Mouse (Mus musculus): ENCODE results near the gene Tmem269. TPM values are rescaled to one million over a fixed set of nuclear protein-coding genes. Genes with fewer than 3 reads are reported as not detected.

Tmem269 gene
- total RNA-seq, 2 experiments from 2014 or later: 2.5 TPM; not detected in 1

DNA sequence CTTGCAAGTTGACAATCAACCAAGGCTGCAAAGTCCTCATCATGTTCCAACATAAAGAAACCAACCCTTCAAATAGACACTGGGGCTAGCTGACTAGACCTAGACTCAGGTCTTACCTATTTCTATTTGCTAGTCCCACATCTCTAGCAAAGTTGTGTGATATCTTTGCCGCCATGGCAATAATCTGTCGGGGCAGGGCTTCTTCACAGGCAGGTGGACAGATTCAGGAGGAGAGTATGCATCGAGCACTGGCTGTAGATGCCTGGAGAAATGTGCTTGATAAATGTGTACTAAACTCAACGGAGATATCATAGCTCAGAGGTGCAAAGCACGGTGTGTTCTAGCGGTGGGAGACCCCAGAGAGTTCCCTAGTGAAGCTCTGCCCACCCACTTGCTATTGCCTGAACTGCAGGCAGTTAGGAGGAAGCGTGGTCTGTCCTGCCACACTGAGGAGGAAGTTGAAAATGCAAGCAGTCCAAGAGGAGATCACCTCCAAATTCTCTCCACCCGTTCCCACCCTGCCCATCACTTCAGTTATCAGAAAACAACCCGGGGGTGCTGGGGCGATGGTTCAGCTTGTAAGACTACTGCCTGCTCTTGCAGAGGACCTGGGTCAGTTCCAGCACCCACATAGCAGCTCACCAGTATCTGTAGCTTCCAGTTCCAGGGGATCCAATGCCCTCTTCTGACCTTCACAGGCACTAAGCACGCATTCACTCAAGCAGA lies 29.8 kb downstream of the Tmem269 start:
- ATAC-seq (replicated peaks; ENCODE audit: low FRiP score, poor library complexity, severe bottlenecking): peak; percentile 52

DNA sequence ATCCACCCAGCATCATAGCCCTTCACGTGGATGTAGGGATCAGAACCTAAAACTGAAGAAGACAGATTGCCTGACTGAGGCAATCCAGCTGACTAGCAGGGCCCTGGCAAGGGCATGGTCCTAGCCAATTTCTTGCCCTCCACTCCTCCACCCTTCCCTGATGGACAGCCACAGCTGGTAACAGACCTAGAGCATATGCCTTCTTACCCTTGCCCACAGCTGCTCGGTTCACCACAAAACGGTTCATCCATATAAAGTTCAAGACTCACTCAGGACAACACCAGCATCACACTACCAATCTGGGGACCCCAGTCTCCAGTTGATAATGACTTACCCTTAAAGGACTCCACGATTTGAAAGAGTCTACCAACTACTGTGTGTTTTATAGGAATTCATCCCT lies 32.2 kb downstream of the Tmem269 start:
- no peak for ATAC-seq (replicated peaks; ENCODE audit: low FRiP score, poor library complexity, severe bottlenecking)

DNA sequence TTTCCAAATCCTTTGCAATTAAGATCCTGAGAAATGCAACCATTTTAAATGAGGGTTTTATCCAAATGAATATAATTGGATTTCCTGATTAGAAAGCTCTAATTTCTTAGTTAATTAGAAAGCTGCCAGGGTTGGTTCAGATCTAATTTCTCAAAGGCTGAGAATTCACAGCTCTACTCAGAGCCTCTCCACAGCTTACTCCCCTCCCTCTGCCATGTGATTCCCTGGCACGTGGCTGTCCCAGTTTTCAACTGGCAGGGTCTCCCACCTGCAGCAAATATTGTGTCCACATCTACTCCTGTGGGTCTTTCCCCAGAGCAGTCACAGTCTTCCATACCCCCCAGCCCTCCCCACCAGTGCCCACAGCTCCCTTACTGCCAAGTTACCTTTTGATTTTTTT lies 34.5 kb downstream of the Tmem269 start:
- ATAC-seq (replicated peaks; ENCODE audit: low FRiP score, poor library complexity, severe bottlenecking): no peak

DNA sequence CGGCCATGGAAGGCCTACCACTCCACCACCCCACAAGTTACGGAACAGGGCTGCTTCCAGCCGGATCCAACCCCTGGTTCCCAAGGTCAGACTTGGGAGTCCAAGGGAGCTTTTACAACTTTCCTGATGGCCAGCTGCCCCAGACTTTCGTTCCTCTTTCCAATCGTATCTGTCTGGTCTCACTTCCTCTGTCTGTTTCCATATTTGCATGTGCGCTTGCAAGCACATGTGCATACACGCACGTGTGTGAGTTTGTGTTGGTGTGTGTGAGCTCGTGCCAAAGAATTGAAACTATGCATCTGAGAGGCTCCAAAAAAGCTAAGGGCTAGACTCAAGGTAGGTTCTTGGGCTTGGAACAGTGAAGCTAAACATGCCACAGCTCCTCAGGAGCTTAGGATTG lies 36.6 kb downstream of the Tmem269 start:
- ATAC-seq (replicated peaks; ENCODE audit: low FRiP score, poor library complexity, severe bottlenecking): no peak

DNA sequence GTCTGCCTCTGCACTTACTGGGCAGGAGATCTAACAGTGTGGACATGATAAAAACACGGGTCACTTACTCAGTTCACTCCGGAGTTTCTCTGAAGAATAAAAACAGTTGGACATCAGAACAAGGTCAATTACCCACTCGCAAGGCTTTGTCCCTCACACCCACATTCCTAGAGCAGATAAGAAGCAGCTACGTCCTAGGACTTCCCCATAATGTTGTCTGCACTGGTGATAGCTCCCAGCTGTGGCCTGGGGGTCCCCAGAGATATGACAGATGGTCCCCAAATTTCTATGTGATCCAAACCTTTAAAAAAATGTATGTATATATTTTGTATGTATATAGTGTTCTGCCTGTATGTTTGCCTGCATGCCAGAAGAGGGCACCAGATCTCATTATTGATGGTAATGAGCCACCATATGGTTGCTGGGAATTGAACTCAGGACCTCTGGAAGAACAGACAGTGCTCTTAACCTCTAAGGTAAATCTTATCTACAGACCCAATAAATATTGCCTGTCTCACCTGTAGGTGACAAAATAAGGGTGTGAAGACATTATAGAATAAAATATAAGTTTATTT lies 37.8 kb downstream of the Tmem269 start:
- ATAC-seq (replicated peaks; ENCODE audit: low FRiP score, poor library complexity, severe bottlenecking): no peak

DNA sequence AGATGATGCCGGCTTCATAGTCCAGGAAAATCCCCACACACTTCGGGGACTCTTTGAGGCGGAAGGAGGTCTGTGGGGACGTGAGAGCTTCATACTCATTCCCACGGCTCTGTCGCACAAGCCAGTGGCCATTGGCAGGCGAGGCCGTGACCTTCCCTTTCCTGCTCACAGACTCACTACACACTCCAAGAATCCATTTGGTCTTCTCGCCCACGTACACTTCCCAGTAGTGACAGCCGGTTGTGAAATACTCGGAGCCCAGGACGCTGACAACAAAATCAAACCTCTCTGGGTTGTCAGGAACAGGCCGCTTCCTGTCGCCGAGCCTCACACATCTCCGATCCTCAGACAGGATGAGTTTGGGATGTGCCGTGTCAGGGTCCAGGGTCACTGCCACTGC lies 39.7 kb downstream of the Tmem269 start:
- no peak for ATAC-seq (replicated peaks; ENCODE audit: low FRiP score, poor library complexity, severe bottlenecking)

DNA sequence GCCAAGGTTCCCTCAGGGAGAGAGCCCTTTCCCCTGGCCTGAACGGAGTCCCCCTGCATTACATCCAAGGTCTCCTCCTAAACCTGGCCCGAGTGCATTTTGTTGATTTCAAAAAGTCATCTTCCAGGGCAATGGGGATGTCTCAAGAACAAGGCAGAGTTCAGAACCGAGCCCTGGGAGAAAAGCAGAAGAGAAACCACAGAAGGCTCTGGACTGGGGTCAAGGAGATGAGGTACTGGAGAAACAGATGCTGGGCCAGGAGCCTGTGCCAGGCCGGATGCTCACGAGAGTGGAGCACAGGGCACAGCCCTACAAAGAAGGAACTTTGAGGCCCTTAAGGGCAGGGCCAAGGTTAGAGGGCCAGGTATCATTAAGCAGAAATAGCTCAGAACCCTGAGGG lies 40.3 kb downstream of the Tmem269 start:
- ATAC-seq (replicated peaks; ENCODE audit: low FRiP score, poor library complexity, severe bottlenecking): no peak

DNA sequence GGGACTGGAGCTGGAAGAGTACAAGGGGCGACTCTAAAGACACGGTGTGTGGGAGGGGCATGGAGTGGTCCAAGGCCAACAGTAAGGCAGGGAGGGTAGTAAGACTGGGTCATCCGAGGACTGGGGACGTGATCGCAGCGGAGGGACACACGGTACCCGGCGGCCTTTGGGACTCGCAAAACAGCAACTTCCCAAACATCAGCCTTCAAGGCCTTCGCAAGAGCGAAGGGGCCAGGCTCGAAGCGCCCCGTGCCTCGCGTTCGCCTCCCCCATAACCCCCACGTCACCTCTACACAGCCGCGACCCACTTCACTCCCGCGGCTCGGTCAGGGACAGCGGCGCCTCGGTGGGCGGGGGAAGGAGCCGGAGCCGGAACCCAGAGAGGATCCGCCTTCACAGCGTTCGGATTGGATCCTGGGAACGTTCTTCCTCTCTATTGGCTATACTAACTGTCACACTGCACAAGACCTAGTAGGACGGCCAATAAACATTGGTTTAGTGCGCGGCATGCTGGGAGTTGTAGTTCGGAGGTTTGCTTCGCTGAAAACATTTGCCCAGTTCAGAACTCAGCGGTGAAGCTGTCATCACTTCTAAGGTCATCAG lies 44.1 kb downstream of the Tmem269 start, which contains the start of gene Zfp691:
Gene Zfp691, minus strand, starts transcription at position 345 of the 603 bp plus-strand sequence.
- peak; percentile 94 for ATAC-seq (replicated peaks; ENCODE audit: low FRiP score, poor library complexity, severe bottlenecking)

DNA sequence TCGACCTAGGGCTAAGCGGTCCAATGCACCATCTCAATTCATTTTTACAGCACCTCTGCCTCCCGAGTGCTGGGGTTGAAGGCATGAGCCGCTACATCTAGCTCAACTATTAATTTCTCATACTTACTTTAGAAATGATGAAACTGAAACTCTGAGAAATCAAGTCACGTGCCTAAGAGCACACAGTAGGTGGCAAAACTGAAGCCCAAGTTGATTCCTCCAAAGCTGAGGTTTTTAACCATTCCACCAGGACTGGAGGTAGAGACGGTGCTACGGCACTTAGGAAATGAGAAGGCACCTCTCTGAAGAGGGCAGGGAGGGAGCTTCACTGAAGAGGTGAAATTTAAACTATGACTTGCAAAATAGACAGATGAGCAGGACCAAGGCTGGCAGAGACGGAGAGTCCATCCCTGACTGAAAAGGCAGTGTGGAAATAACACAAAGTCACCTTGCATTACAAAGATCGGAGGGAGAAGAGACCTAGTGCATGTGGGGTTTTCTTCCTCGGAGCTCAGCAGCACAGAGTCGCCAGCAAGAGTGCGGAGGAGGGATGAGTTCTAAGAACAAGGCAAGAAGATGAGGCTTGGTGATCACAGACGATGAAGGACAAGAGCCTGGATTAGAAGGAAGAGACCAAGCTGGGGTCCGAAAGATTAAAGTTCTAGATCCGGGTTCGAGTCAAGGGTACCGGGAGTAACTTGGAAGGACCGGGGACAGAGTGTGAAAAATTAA lies 44.9 kb downstream of the Tmem269 start:
- peak; percentile 30; the same call in 1 of the 2 replicates for ATAC-seq (replicated peaks; ENCODE audit: low FRiP score, poor library complexity, severe bottlenecking)

DNA sequence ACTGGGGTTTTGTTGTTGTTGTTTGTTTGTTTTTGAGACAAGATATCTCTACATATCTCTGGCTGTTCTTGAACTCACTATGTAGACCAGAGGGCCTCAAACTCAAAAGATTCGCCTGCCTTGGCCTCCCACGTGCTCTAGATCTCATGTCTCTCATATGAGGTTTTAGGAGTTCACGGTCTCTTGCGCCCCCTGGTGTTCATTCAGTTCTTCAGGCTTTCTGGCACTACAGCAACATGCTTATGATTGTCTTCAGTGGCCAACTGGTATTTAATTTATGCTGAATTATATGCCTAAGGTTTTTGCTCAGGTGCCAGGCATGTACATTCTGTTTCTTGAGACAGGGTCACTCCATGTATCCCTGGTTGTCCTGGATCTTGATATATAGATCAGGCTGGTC lies 50.4 kb downstream of the Tmem269 start:
- ATAC-seq (replicated peaks; ENCODE audit: low FRiP score, poor library complexity, severe bottlenecking): peak; percentile 71; the same call in 1 of the 2 replicates

DNA sequence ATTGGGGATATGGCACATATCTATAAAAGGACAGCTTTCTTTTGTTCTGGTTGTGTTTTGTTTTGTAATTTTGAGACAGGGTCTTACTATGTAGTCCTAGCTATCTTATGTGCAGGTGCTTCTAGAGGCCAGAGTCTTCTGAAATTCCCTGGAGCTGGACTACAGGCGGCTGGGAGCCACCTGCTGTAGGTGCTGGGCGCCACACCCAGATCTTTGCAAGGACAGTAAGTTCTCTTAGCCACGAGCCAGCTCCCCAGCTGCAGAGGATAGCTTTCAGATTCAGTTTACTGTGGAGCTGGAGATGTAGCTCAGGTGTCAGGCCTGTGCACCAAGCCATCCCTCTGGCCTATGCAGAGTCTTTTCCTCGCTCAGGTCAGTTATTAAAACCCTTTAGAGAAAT lies 50.9 kb downstream of the Tmem269 start:
- ATAC-seq (replicated peaks; ENCODE audit: low FRiP score, poor library complexity, severe bottlenecking): no peak

DNA sequence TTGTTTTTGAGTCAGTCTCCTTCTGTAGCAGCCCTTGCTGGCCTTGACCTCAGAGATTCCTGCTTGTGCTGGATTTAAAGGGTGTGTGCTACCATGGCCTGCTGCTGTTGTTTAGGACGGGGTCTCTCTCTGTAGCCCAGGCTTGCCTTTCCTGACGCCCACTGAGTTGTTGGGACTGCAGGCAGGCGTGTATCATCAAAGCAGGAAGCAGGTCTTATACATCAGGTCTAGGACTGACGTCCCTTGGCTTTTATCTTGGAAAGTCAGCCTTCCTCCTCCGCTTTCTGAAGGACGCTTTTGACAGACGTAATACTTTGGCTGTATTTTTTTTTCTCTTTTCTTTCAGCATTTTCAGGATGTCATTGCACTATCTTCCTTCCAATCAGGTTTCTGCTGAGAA lies 52.1 kb downstream of the Tmem269 start:
- no peak for ATAC-seq (replicated peaks; ENCODE audit: low FRiP score, poor library complexity, severe bottlenecking)

DNA sequence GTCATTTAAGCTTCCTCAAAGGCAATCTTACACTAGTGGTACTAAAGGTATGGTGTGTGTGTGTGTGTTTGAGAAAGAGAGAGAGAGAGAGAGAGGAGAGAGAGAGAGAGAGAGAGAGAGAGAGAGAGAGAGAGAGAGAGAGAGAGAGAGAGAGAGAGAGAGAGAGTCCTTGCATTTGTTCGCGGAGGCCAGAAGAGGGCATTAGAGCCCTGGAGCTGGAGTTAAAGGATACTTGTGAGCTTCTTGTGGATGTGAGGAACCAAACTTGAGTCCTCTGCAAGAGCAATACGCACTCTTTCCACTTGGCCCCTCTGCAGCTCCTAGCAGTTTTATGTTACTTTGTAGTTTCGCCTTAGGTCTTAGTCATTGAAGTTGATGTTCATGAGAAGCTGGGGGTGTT lies 55.0 kb downstream of the Tmem269 start:
- ATAC-seq (replicated peaks; ENCODE audit: low FRiP score, poor library complexity, severe bottlenecking): no peak

DNA sequence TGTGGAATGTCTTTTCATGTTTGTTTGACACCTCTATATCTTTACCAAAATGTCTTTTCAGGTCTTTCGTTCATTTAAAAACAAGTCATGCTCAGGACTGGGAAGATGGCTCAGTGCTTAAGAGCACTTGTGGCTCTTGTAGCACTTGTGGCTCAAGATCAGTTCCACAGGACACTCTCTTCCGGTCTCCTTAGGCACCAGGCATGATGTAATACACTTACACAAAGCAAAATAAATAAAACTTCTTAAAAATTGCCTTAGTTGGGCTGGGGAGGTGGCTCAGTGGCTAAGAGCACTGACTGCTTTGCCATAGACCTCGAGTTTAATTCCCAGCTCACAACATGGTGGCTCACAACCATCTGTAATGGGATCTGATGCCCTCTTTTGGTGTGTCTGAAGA lies 56.7 kb downstream of the Tmem269 start:
- no peak for ATAC-seq (replicated peaks; ENCODE audit: low FRiP score, poor library complexity, severe bottlenecking)

DNA sequence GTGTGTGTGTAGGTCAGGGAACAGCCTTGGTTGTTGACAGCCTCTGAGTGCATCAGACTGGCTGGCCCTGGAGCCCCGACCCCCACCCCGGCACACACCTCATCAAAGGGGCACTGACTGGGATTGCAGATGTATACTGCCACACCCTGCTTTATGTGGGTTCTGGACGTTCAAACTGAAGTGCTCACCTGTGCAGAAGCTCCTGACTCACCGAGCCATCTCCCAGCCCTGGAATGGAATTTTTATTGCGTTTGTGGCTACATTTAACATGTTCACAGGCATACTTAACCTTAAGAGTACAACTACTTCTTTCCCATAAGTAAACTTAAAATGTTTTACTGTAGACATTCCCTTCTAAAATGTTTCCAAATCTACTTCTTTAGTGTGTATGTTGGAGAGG lies 60.1 kb downstream of the Tmem269 start:
- no peak for ATAC-seq (replicated peaks; ENCODE audit: low FRiP score, poor library complexity, severe bottlenecking)

DNA sequence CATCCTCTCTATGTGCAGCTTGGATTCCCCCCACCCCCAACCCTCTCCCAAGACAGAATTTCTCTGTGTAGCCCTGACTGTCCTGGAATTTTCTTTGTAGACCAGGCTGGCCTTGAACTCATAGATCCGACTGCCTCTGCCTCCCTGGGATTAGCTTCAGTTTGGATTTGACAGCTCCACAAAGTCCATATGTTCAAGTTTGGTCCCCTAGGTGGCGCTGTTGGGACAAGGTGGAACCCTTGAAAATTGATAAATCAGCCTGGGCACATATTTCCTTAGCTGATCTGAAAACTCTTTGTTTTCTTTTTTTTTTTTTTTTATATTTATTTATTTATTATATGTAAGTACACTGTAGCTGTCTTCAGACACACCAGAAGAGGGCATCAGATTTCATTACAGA lies 60.8 kb downstream of the Tmem269 start:
- peak; percentile 73 for ATAC-seq (replicated peaks; ENCODE audit: low FRiP score, poor library complexity, severe bottlenecking)

Other genes starting within 250 kb of the Tmem269 start
- gene Slc2a1, start 109.5 kb downstream of the Tmem269 start, total RNA-seq (2015; ENCODE audit: low replicate concordance): 1.1 and 5.4 TPM in 2 replicates
- gene Slc2a1, start 109.5 kb downstream of the Tmem269 start, total RNA-seq (2017; ENCODE audit: low replicate concordance): 1.0 TPM in 1 of 2 replicates, not detected in the other
- 2.2 and 4.6 TPM in 2 replicates for gene Zfp691, start 44.0 kb downstream of the Tmem269 start, total RNA-seq (2015; ENCODE audit: low replicate concordance)
- gene Zfp691, start 44.0 kb downstream of the Tmem269 start, total RNA-seq (2017; ENCODE audit: low replicate concordance): 2.2 and 8.5 TPM in 2 replicates
- 1,144 and 1,272 TPM in 2 replicates for gene Ermap, start 28.2 kb downstream of the Tmem269 start, total RNA-seq (2015; ENCODE audit: low replicate concordance)
- 1,113 and 1,126 TPM in 2 replicates for gene Ermap, start 28.2 kb downstream of the Tmem269 start, total RNA-seq (2017; ENCODE audit: low replicate concordance)
- 110 and 114 TPM in 2 replicates for gene Svbp, start 22.9 kb downstream of the Tmem269 start, total RNA-seq (2015; ENCODE audit: low replicate concordance)
- 171 and 238 TPM in 2 replicates for gene Svbp, start 22.9 kb downstream of the Tmem269 start, total RNA-seq (2017; ENCODE audit: low replicate concordance)
- gene AU022252, start 14.5 kb upstream of the Tmem269 start, total RNA-seq (2015; ENCODE audit: low replicate concordance): 1.4 and 2.1 TPM in 2 replicates
- gene AU022252, start 14.5 kb upstream of the Tmem269 start, total RNA-seq (2017; ENCODE audit: low replicate concordance): 2.5 and 2.6 TPM in 2 replicates
- 0.42 TPM in 1 of 2 replicates, not detected in the other for gene P3h1, start 14.7 kb upstream of the Tmem269 start, total RNA-seq (2015; ENCODE audit: low replicate concordance)
- gene P3h1, start 14.7 kb upstream of the Tmem269 start, total RNA-seq (2017; ENCODE audit: low replicate concordance): 1.8 and 5.6 TPM in 2 replicates
- not detected in 2 replicates for gene Cldn19, start 37.2 kb upstream of the Tmem269 start, total RNA-seq (2015; ENCODE audit: low replicate concordance)
- gene Cldn19, start 37.2 kb upstream of the Tmem269 start, total RNA-seq (2017; ENCODE audit: low replicate concordance): not detected in 2 replicates
- gene Ybx1, start 76.4 kb upstream of the Tmem269 start, total RNA-seq (2015; ENCODE audit: low replicate concordance): 250 and 267 TPM in 2 replicates
- gene Ybx1, start 76.4 kb upstream of the Tmem269 start, total RNA-seq (2017; ENCODE audit: low replicate concordance): 172 and 193 TPM in 2 replicates
- 59.5 and 78.9 TPM in 2 replicates for gene Ppih, start 102.3 kb upstream of the Tmem269 start, total RNA-seq (2015; ENCODE audit: low replicate concordance)
- 19.3 and 43.4 TPM in 2 replicates for gene Ppih, start 102.3 kb upstream of the Tmem269 start, total RNA-seq (2017; ENCODE audit: low replicate concordance)
- not detected in 2 replicates for gene Ccdc30, start 197.3 kb upstream of the Tmem269 start, total RNA-seq (2015; ENCODE audit: low replicate concordance)
- gene Ccdc30, start 197.3 kb upstream of the Tmem269 start, total RNA-seq (2017; ENCODE audit: low replicate concordance): not detected in 2 replicates
- 10.9 and 23.4 TPM in 2 replicates for gene Ppcs, start 204.2 kb upstream of the Tmem269 start, total RNA-seq (2015; ENCODE audit: low replicate concordance)
- 5.3 and 17.2 TPM in 2 replicates for gene Ppcs, start 204.2 kb upstream of the Tmem269 start, total RNA-seq (2017; ENCODE audit: low replicate concordance)
- gene Zmynd12, start 204.6 kb upstream of the Tmem269 start, total RNA-seq (2015; ENCODE audit: low replicate concordance): 3.4 TPM in 1 of 2 replicates, not detected in the other
- not detected in 2 replicates for gene Zmynd12, start 204.6 kb upstream of the Tmem269 start, total RNA-seq (2017; ENCODE audit: low replicate concordance)